Mouse (Mus musculus): ENCODE data around the gene Hbp1.

- TF ChIP-seq GATA1 (IDR thresholded peaks at IDR 0.05; ENCODE audit: borderline replicate concordance, low read length) = no peak
- TF ChIP-seq FLI1 (IDR thresholded peaks at IDR 0.05; ENCODE audit: low read length) = no peak
These were observed 25.0 kb downstream of the Hbp1 start for GRCm38 (mm10) chr12:31925343-31925742.
